Mouse (Mus musculus) layer of hippocampus, postnatal 25 days (tissue): ENCODE data around the gene Klc1. TPM values are rescaled to one million over a fixed set of nuclear protein-coding genes. Genes with fewer than 3 reads are reported as not detected.

Experiments
- DNase-seq, 2 experiments: peaks; one replicate each; pipeline ENCODE4 v3.0.0; 2022; ENCODE audit warnings: mixed read lengths in 2 of 2, low spot score in 1 of 2; ENCODE audit errors: extremely low spot score in 1 of 2
- total RNA-seq, 2 experiments: library from RNA; stranded (reverse); gene quantifications; 2 replicates each; pipeline ENCODE4 v1.2.3; 2021

Gene Klc1
- total RNA-seq, 2 experiments from 2014 or later: 701 to 727 TPM

DNA sequence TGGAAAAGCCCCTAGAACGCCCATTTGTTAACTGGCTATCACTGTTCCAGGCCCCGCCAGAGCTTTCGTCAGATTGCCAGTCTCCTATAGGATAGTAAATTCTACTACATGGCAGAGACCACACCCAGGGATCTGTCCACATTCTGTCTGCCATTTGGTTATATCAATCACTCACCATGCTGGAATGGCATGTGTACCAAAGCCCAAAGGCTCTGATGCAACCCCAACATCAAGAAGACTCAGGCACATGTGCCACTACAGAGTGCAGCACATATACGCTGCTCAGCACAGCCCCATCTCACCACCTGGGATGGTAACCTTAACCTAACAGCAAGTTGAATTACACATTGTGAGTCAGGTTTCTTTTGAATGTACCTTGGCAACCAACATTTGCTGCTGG is 87.3 kb downstream of the Klc1 start:
- DNase-seq: no peak

DNA sequence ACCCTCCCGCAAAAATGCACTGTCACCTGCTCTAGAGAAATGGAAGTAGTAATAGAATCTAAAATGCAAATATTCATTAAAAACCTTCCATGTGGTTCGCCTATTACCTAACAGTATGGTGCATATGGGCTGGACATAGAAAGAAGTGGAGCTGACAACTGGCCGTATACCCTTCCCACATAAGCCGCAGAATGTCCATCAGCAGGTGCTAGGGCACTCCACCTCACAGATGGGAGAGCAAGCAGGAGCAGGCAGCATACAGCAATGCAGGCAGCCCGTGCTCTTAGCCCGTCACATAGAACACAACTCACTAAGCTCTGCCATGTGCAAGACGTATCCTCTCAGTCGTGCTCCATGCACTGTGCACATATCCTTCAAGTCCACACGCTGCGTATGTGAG is 88.2 kb downstream of the Klc1 start:
- DNase-seq: no peak

GRCm38 (mm10) chr12:111848300-111848798 is 89.7 kb downstream of the Klc1 start:
- DNase-seq: no peak

- DNase-seq: no peak
Observed at GRCm38 (mm10) chr12:111851235-111851634, 92.6 kb downstream of the Klc1 start.

DNA sequence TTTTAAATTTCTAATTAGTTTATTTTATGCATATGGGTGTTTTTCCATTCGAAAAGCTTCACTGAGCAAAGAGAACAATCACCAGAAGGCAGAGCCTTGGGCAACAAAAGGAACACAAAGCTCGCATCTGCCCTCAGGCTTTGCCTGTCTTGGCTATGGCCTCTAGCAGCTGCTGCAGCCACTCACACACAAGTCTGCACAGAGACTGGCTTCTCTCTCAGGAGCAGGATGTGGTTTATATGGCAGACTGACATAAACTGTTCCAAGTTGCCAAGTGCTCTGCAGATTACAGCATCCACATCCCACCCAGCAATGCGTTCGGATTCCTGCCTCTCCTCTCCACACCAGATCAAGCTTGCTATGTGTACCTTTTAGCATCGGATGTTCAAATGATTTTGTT is 93.1 kb downstream of the Klc1 start:
- DNase-seq: no peak

DNA sequence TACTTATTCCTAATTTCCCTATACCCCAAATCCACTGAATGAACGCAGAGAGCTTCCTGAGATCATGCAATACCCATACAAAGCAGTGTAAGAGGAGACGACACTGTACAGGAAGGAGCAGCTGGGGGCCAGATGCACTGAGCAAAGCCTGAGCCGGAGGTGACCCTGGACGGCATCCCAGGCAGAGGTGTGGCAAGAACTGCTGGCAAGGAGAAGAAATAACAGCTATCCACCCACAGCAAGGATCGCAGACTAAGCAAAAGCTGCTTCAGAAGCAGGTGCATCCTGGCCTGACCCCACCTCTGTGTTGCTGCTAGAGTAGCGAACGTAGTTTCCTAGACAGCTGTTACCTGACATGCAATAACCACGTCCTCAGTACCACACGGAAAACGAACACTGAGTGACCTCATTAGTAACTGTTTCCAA is 94.4 kb downstream of the Klc1 start:
- DNase-seq: no peak

GRCm38 (mm10) chr12:111853546-111853945 is 94.9 kb downstream of the Klc1 start:
- DNase-seq: no peak

- DNase-seq: no peak
Observed at GRCm38 (mm10) chr12:111855448-111855847, 96.8 kb downstream of the Klc1 start.

Other genes starting within 250 kb of the Klc1 start
- 100 to 1,000 TPM; 243 to 246 TPM for gene Eif5, start 220.8 kb upstream of the Klc1 start, total RNA-seq
- gene Mark3, start 184.3 kb upstream of the Klc1 start, total RNA-seq: 100 to 1,000 TPM; 103 to 116 TPM
- gene Ckb, start 86.5 kb upstream of the Klc1 start, total RNA-seq: 1,000 to 10,000 TPM; 1,260 to 1,351 TPM
- gene Trmt61a, start 80.7 kb upstream of the Klc1 start, total RNA-seq: 10 to 100 TPM; 17.1 to 19.7 TPM
- 10 to 100 TPM; 46.7 to 54.1 TPM for gene Bag5, start 45.6 kb upstream of the Klc1 start, total RNA-seq
- 10 to 100 TPM; 36.2 to 38.9 TPM for gene Apopt1, start 45.6 kb upstream of the Klc1 start, total RNA-seq
- gene Xrcc3, start 55.0 kb downstream of the Klc1 start, total RNA-seq: 1 to 10 TPM; 4.2 to 4.6 TPM
- 10 to 100 TPM; 21.6 to 21.7 TPM for gene Zfyve21, start 55.3 kb downstream of the Klc1 start, total RNA-seq
- 10 to 100 TPM; 89.5 to 91.9 TPM for gene Ppp1r13b, start 149.3 kb downstream of the Klc1 start, total RNA-seq
- 100 to 1,000 TPM; 374 to 410 TPM for gene Atp5mpl, start 208.1 kb downstream of the Klc1 start, total RNA-seq
- under 1 TPM; 0.09 to 0.22 TPM for gene Tdrd9, start 212.7 kb downstream of the Klc1 start, total RNA-seq
- not detected for gene Rd3l, start 222.5 kb downstream of the Klc1 start, total RNA-seq